Mouse (Mus musculus): ENCODE measurements around the gene Lrig1. TPM values are rescaled to one million over a fixed set of nuclear protein-coding genes. Genes with fewer than 3 reads are reported as not detected.

Gene Lrig1
- total RNA-seq, 2 experiments from 2014 or later, result 29.8 to 30.9 TPM

- no peak for DNase-seq
Measured at GRCm38 (mm10) chr6:94618671-94619070, 81.3 kb downstream of the Lrig1 start.

- DNase-seq, result no peak
Measured at GRCm38 (mm10) chr6:94615936-94616335, 84.0 kb downstream of the Lrig1 start.

DNA sequence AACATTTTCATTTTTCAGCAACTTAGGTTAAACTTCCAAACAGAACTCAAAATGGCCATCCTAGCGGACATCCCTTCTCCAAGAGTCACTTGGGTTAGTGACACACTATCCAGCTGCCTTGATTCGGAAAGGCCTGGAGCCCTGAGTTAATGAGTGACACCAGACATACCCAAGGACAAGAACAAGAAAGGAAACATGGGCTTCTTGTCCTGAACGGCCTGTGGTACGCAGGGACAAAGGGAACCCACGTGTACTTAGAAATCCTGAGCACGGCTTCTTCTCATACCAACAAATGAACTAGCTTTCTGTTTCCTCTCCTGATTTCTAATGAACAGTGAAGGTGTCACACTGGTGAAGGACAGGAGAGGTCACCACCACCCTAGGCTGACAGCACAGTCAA lies 85.6 kb downstream of the Lrig1 start:
- DNase-seq, result no peak

DNA sequence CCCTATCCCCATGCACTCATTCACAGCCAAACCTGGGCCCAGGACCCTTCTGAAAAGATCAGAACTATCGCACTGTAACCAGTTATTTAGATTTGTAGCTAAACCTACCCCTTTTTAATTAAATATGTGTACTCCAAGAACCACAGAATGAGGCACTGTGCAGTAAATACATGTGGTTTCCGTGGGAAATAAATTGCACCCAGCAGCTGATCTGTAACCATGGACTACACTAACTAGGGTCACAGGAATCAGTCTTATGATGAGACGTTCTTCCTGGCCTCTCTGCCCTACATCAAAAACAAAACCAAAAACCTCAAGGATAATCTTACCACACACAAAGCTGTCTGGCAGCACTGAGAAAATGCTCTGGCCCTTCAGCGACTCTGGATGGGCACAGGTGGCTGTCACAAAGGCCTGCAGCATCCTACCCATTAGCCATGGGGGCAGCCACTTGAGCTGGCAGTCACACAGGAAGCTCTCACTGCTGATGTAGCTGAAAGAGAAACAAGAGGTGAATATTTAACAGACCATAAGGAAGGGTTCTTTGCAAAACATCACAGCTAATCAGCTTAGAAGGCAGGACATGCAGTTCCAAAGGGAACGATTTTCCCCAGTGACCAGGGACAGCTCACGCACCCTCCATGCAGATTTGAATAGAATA lies 86.6 kb downstream of the Lrig1 start:
- DNase-seq, result no peak

GRCm38 (mm10) chr6:94604546-94604945 lies 95.4 kb downstream of the Lrig1 start:
- no peak for DNase-seq

GRCm38 (mm10) chr6:94604072-94604471 lies 95.9 kb downstream of the Lrig1 start:
- no peak for DNase-seq

DNA sequence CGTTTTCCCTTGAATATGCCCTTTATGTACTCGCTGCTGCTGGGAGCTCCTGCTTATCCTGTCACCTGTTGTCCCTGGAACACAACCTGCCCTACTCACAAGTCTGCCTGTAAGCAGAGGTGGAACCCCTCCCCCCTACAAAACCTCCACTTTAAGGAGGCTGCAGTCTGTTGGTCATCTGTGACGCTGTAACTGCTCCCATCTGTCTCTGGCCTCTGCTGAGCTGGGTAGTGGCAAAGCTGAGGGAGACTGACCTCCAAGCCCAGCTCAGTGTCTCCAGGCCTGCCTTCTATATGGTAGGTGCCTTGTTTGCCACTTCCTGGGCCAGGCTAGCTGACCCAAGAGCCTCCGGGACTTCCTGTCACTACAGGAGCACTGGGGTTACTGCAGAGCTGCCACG lies 98.1 kb downstream of the Lrig1 start:
- peak in 1 of 2 experiments; percentile 31 for DNase-seq

- peak; percentile 77 to 88 for DNase-seq
Measured at GRCm38 (mm10) chr6:94601101-94601500, 98.9 kb downstream of the Lrig1 start.

DNA sequence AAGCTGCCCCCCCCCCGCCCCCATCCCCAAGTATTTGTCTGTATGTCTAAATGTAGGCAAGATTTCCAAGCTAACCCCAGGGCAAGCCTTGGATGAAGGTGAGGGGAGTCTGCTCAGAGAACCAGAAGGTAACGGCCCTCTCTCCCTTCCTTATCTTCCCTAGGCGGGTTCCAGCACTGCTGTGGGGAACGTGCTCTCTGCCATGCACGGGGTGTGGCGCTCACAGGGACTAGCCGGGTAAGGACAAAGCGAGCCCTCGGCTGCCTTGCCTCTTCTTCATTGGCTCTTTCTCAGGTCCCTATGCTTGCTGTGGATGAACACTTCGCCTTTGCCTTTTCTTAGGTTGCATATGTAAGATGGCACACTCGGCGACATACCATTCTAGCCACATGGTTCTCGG lies 100.9 kb downstream of the Lrig1 start:
- no peak for DNase-seq

DNA sequence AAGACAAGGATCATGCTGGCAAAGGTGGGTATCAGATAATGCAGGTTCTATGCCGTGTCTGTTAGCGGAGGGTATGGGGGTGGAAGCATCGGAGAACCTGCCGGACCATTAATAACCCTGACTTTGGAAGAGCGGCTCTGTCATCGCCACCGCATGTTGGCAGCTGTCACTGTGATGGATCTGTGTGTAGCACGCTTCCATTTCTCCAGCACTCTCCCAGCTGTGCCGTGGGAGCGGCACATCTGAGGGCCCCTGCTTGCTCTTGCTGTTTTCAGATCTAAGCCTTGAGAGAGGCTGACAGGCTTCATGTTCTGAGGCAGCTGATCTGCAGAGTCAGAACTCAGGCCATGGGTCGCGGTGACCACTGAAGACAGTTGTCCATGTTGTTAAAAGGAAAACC lies 101.5 kb downstream of the Lrig1 start:
- no peak for DNase-seq

GRCm38 (mm10) chr6:94596761-94597485 lies 103.0 kb downstream of the Lrig1 start:
- peak; percentile 28 to 62 for DNase-seq

GRCm38 (mm10) chr6:94596051-94596760 lies 103.8 kb downstream of the Lrig1 start:
- DNase-seq, result peak; percentile 61 to 67

- DNase-seq, result no peak
Measured at GRCm38 (mm10) chr6:94595206-94595605, 104.8 kb downstream of the Lrig1 start.

DNA sequence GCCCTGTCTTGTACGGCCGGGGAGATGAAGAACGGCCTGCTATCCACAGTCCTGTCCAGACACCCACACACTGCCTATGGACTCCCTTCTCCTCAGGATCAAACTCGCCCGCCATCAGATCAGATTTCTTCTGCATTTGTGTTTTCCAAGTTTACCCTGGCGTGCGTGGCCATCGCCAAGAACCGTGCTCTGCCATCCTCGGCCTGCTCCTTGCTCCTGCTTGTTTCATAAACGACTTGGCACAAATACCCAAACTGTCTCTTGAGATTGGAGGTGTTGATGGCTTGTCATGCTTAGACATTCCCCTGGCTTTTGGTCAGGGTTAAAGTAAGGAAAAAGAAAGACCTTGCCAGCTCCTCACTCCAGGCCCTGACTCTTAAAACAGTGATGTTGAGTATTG lies 105.2 kb downstream of the Lrig1 start:
- no peak for DNase-seq

DNA sequence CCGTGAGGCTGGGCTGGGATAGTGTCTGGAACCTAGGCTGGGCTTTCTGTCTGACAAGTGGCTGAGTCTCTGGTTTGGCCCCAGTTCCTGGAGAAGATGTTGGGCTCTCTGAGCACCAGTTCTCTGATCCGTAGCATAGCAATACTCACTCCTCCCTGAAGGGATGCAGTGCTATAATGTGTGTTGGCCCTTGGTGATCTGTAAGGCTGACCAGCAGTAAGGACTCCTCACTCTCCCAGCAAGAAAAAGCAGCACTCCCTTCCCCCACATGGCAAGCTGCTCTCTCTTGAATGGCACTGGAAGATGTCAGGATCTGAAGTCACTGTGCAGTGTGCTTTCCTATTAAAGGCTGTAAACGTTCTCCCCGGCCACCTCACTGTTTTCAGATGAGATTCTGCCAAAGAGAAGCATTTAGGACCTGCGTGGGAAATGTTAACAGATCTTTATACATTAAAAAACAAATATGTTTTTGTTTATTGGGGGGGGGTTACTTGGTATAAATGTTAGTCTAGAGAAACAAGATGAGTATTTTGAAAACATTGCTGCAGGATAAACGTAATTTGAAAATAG lies 105.8 kb downstream of the Lrig1 start:
- DNase-seq, result no peak

DNA sequence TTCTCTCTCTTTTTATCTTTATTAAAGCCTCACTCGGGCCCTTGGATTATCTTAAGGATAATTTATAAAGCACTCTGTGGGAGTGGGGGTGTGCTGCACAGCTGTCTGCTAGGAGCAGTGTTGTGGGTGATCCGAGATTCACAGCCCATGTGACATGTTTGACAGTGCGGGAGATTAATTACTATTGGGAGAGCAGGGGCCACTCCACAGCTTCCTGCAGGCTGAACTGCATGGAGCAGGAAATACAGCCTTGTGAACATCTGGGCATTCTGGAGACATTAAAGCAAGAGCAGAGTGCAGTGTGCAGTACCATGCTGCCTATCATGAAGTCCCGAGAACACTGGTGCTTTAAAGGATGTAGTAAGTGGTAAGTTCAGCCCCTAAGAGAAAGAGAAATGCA lies 107.2 kb downstream of the Lrig1 start:
- DNase-seq, result no peak

DNA sequence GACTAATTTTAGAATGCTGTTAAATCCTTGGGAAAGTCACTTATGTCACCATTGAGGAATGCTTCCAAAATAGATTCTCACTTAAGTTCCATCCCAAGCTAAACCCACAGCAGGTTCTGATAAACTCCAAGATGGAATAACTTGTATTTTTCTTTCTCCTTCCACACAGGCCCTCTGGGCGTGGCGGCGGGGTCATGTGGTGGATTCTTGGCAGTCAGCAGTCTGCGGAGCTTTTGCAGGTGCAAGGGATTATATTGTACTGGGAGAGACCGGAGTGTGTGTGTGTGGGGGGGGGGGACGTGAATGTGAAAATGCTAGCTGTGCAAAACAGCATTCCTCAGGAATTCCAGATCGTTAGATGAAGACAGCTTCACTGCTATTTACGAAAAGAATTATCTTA lies 107.7 kb downstream of the Lrig1 start:
- DNase-seq, result peak; percentile 66 to 75

- no peak for DNase-seq
Measured at GRCm38 (mm10) chr6:94588365-94588764, 111.6 kb downstream of the Lrig1 start.

GRCm38 (mm10) chr6:94584976-94585375 lies 115.0 kb downstream of the Lrig1 start:
- no peak for DNase-seq

DNA sequence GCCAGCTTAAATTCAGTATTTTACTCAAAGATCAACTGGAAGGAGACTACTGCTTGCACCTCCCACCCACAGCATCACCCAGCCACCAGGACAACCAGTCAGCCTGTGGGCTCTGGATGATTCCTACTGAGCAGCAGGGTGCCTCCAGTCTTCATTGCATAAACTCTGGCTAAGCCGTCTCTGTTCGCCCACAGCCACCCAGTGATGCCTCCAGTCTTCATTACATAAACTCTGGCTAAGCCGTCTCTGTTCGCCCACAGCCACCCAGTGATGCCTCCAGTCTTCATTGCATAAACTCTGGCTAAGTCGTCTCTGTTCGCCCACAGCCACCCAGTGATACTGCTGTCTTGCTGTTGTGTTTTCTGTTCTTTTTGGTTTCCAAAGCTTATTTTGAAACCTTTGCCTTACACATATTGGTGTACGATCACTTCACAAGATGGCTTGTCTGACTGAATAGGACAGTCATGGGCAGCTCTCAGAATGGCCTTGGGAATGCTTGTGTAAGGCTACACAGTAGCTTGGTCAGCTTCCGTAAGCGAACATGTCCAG lies 115.7 kb downstream of the Lrig1 start:
- DNase-seq, result no peak

DNA sequence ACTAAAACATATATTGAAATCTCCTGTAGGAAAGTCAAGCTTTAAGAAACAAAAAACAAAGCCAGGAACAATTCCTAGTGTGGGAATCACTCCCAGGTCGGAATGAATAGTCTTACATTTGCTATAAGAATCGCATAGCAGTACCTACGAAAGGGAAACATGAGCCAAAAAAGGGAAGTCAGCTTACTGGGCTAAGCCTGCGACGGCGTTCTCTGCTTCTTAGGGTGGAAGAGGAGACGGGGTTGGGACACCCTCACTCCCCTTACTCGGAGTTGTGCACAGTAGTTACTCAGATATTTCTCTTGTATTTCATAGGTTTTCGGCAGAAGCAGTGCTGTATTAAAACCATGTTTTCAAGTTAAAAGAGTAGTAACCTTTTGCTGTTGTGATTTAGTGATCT lies 117.9 kb downstream of the Lrig1 start:
- no peak for DNase-seq

DNA sequence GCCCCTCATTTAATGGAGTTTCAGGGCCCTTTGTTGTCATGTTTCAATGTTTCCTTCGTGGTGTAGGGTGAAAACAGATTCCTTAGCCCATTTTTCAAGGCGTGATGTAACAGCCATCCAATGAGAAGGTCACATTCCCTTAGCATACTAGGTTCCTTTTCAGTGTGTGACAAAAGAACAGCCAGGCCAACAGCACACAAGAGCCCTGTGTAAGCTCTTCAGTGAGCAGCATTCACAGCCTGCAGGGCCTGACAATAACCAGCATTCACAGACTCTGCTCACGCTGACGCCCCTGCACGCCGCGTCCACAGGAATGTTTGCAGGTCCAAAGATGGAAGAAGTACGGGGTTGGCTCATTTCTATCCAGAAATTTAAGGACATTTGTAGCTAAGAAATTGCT lies 122.0 kb downstream of the Lrig1 start:
- no peak for DNase-seq
